Mouse (Mus musculus) adrenal gland, postnatal 10 days (tissue): Measurements from ENCODE around the gene Nr1i3. TPM values are rescaled to one million over a fixed set of nuclear protein-coding genes. Genes with fewer than 3 reads are reported as not detected.

ENCODE experiments used
- DNase-seq: peaks from one replicate; pipeline ENCODE4 v3.0.0; 2021; ENCODE audit warnings: mixed read lengths
- long read RNA-seq, 2 experiments: library from polyadenylated mRNA; stranded (forward); transcript quantifications; one replicate each; pipeline ENCODE4 v2.0.0; 2021
- total RNA-seq, 2 experiments: library from RNA; stranded (reverse); gene quantifications; 2 replicates each; pipeline ENCODE4 v1.2.3; 2021

Nr1i3 gene
- total RNA-seq, result 10 to 100 TPM; 13.4 to 29.4 TPM
- long read RNA-seq, experiment 1, transcript Nr1i3-201 (9 exons, 1,414 nt), result major isoform, 6 of 32 reads
- long read RNA-seq, experiment 1, partial matches to known transcripts, result 3 of 32 reads
- long read RNA-seq, experiment 1, other reads (novel, unspliced or antisense), result 18 of 32 reads
- long read RNA-seq, experiment 2, result 0 reads

DNA sequence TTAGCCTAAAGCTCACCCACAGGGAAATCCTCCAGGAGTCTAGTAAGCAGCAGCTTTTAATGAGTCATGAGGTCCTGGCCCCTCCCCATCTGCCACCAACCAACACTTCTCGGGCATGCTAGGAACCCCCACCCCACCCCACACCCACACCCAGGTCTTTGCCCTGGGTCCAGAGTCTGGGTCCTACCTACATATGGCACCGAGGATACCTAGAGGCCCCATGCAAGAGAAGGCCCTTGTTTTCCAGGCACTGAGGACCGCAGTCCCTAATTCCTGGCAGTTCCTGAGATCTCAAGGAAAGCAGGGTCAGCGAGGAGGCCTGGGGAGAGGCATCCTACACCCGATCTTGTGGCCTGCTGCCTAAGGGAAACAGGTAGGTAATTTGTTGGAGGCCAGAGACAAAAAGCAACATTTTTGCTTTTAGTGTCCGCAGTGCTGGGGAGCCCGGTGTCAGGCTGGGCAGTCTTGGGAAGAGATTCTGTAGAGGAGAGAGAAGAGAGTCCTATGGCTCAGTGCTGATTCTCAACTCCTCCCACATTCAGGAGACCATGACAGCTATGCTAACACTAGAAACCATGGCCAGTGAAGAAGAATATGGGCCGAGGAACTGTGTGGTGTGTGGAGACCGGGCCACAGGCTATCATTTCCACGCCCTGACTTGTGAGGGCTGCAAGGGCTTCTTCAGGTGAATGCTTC, at the start of gene Nr1i3:
Gene Nr1i3 (plus strand): TSS at position 170 of the 696 bp plus-strand sequence.
- no peak for DNase-seq

DNA sequence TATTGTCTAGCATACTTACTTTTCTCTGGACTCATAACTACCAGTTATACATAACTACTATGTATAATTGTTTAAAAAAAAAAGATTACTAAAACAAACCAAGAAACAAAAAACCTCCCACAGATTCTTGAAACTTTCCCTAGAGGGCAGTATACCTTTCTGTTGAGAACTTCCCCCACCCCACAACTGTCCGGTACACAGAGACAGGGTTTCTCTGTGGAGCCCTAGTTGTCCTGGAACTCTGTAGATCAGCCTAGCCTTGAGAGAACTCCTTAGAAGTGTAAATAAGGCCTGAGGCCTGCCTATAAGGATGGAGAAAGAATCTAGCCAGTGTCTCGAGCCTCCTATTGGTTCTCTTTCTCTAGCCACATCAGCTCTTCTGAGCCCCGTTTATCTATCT, 49.5 kb upstream of the Nr1i3 start:
- DNase-seq, result no peak

DNA sequence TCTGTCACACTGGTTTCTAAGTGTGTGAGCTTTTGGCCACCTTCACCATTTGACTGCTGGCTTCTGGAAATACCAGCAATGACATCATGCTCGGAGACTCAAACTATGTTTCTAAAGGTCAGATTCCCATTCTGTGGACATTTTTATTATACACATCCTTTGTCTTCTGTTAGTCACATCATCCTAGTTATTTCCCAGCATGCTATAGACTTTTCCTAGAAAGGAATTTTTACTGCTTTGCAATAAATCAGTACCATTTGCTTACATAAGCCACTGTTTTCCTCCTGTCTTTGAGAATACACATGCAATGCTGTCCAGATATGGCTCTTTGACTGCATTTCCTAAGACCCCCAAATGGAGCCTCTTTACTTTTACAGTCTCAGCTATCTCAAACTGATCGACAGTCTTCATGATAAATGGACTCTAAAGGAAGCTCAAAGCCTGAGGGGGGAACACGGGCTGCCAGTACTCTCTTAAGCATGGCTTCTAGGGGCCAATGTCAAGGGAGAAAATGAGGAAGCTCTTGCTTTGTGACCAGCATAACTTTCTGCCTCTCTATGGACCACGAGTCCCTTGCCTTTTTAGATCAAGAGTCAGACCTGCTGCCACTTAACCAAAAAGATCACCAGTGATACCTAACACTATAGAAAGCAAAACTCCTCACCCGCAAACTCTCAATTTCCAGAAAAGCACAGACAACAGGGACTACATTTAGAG, 48.0 kb upstream of the Nr1i3 start:
- no peak for DNase-seq

DNA sequence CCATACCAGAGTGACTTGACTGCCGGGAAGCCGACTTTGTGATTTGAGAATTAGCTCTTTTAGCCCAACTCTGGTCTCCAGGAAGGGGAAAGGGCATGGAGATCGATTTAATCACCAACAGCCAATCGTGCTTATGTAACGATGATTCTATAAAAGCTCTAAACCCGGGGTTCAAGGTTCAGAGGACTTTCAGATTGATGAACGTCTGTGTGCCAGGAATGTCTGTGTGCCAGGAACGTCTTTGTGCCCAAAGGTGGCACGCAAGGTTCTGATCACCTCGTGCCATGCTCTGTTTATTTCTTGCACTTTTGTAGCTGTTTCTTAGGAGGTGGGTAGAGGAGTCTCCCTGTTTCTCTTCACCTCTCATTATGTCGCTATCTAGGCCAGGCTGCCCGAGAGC, 44.9 kb upstream of the Nr1i3 start:
- DNase-seq, result no peak

DNA sequence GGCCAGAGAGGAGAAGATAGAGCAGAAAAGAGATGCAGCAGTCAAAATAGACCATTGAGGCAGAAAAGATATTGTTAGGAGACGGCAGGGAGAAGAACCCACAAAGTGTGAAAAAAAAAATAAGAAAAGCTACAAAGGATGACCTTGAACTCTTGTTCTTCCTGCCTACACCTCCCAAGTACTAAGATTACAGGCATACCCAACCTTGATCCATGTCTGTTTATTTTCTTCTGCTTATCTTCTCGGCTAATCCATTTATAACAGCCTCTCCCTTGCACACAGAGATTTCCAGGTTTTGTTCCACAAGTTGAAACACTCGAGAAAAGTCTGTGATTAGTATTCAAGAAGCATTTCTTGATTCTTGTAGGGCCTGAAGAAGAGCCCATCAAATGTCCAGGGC, 43.9 kb upstream of the Nr1i3 start:
- DNase-seq, result no peak

DNA sequence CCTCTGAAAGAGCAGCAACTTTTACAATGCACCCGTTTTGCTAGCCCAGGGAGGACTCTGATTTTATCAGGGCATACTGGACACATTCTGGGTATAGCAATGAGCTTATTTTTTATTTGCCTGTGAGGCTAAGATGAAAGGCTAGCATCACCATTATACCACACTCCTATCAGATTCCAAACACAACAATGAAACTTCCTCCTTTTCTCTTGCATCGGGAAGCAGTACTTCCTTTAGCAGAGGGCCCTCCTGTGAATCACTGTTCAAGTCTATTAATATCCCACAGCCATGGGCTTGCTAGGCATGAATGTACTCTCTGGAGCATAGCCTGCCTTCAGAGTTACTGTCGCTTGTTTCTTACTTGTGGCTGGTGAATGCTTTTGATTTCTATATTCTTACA, 42.6 kb upstream of the Nr1i3 start:
- DNase-seq, result no peak

DNA sequence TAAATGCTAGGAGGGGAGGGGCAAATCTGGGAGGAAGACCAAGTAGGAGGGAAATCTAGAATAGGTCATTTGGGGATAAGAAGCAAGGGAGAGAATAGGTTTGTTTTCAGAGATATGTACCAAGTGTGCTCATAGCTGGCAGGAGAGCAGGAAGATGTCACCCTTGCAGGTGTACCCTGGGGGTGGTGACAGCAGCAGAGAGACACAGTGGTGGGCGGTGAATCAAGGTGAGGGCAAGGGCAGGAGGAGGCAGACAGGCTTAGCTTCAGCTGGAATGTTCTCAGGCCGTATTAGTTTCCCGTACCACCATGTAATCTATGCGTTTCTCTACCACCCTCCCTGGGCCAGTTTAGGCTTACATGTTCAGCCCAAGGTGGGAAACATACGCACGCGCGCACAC, 41.0 kb upstream of the Nr1i3 start:
- no peak for DNase-seq

DNA sequence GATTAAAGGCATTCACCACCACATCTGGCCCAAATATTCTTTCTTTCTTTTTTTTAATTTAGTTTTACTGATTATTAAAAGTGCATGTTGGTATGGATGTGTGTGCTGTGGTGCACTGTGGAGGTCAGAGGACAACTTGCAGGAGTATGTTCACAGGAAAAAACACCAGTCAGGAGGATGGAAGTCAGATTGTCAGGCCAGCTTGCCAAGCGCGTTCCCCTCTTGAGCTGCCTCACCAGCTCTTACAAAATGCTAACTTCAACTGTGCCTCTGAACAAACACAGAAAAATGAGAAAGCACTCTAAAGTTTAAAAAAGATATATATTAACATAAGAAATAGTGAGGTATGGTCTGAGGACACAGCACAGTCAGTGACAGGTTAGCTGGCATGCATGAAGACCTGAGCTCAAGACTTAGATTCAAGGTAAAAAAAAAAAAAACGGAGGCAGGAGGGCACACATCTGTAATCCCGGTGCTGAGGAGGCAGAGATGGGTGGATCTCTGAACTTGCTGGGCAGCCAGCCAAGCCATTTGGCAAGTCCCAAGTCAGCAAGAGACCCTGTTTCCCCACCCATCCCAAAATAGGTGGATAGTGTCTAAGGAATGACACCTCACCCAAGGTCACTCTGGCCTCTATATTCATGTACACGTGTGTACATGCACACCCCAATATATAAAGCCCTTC, 34.1 kb upstream of the Nr1i3 start:
- no peak for DNase-seq

DNA sequence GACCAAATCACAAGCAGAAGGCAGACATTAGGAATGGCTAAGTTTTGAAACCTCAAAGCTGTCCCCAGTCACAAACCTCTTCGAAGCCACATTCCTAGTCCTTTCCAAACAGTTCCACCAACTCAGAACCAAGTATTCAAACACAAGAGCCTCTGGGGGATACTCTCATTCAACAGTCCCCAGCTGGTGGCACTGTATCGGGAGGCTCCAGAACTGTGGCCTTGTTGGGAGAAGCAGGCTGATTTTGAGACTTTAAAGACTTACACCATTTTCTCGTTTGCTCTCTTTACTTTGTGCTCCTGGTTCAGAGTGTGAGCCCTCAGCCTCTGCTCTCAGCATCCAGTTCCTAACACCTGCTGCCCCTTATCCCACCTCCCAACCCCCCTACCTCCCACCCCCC, 30.7 kb upstream of the Nr1i3 start:
- DNase-seq, result no peak

DNA sequence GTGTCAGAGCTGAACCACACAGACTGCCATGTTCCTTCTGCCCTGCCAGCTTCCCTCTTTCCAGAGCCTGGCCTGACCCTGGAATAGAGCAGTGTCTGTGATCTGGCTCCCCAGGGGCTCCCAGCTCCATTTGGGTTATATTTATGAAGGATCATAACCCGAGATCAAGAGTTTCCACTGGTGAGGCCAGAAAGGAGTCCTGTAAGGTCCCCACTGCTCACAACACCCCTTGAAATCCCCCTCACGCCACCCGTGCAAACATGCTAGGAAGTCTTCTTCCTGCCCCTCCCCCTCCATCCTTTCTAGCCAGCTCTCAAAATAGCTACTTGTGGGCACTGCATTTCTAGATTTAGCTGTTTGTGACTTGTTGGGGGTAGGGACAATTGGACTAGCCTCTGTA, 30.1 kb upstream of the Nr1i3 start:
- no peak for DNase-seq

DNA sequence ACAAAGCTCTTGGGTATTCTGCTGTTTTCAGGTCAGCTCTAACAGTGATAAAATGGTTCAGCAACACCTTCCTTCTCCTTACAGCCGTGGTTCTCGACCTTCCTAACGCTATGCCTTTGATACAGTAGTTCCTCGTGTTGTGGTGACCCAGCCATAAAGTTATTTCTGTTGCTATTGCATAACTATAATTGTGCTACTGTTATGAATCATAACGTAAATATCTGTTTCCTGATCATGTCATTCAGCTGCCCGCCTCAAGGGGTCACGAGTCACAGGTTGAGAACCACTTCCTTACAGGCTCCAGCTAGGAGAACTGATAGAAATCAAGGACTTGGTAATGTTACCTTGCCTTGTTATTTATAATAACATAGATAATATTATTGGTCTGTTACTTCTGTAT, 29.5 kb upstream of the Nr1i3 start:
- DNase-seq, result no peak

DNA sequence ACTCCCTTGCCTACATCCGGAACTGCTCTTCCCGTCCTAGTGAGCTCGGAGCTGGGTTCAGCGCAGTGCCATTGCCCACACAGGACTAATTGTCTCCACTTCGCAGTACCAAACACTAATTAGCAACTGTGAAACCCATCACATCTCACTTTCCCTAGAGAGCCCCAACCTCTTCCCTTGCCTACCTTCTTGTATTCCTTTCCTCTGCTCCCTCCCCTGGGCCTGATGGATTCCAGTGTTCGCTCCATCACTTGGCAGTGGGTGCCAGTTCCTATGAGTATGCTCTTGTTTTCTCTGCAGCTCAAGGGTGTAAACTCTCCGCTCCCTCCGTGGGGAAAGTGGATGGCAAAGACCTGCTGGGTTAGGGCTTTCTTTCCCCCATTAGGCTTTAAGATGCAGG, 28.1 kb upstream of the Nr1i3 start:
- DNase-seq, result no peak

DNA sequence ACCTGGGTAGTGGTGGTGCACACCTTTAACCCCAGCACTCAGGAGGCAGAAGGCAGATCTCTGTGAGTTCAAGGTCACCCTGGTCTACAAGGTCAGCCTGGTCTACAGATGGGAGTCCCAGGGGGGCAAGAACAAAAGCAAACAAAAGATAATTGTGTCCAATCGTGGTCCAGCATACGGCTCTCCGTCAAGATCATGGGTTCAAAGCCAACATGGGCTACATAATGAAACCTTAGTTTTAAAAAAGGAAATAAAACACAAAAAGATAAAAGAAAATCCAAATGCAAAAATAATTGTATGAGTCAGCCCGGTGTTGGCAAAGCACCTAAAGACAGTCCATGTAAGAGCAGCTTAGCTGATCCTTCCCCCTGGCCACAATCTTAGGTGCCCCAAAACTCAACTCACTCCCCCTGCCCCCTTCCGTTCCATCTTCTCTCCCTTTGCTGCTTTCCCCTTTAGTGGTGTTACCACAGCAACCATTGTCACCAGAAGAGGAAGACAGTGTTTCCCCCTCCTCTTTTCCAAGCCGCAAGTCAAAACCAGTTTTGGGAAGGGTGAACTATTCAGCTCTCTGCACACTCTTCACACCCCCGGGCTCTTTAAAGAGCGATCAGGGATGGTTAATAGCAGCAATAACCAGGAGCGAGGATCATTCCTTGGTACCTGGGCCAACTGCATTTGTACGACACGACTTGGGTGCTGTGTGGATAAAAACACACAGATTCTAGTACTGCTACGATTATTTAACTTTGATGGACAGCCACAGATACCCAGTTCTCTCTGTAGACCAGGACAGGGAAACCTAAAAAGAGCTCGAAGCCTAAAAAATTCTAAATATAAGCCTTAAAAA, 25.7 kb upstream of the Nr1i3 start:
- DNase-seq, result no peak

DNA sequence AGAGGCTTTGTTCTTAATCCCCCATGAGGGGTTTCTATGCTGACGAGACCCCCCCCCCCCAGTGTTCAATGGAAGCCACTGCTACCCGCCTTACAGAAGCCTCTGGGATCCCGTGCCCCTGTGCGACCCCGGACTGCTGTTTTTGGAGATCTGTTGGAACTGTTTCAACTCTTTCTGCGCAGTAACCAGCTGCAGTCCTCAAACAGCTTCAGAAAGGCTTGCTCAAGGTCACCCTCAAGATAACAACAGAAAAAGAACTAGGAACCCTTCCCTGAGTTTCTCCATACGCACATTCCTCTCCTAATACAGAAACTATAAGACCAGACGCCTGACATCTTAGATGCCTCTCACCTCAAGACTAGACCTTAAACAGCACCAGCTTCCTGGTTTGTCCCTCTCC, 24.7 kb upstream of the Nr1i3 start:
- DNase-seq, result no peak

DNA sequence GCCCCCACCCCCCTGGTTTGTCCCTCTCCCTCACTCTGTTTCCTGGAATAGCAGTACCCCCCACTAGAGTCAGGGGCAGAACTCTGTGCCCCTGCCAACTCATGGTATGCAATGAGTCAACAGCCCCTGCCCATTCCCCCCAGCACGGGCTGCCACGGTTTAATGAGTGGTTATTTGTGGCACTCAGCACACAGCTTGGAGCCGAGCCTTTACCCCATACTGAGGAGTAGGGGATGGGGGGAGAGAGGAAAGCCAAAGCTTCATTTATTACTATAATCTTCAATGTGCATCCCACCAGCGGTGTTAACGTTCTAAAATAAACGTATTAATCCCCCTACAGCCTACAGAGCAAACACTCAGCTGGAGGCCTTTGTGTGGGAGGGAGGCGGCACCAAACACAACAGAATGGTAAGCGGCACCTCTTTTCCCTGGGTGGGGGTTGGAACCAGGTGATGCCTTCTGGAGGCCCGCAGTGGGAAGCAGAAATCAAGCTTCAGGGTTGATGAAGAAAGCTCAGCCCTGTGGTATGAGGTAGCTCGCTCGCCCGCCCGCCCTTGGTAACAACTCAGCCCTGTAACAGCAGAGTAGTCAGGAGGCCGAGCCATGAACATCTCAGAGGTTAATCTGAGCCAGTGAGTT, 24.2 kb upstream of the Nr1i3 start:
- DNase-seq, result no peak

DNA sequence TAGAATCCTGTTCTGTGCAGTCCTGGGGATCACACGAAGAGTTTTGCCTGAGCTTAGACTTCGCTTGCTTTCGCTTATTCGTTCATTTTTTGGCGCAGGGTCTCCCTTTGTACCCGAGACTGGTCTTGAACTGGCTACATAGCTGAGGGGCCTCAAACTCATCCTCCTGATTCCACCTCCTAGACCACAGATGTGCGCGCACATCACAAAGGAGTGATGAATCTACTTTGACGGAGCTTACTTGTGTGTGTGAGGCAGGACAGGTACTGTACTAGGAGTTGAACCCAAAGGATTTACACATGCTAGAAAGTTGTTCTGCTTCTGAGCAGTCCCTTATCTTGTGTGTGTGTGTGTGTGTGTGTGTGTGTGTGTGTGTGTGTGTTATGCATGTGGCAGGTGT, 22.9 kb upstream of the Nr1i3 start:
- no peak for DNase-seq

DNA sequence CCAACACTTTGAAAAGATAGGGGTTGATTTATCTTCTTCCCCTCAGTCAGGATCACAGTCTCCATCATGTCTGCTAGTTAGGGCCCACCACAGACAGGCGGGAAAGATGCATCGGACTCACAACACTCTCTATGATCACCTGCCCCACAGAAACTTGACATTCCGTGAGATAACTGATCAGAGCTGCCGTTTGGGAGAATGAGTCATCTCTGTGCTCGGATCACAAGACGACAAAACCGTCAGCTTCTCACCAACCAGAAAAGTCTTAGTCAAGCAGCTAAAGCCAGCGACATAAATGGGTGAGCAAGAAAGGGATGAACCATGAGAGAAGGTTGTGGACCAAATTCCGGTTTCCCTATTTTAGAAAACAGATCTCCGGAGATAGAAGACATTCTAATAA, 21.5 kb upstream of the Nr1i3 start:
- no peak for DNase-seq

DNA sequence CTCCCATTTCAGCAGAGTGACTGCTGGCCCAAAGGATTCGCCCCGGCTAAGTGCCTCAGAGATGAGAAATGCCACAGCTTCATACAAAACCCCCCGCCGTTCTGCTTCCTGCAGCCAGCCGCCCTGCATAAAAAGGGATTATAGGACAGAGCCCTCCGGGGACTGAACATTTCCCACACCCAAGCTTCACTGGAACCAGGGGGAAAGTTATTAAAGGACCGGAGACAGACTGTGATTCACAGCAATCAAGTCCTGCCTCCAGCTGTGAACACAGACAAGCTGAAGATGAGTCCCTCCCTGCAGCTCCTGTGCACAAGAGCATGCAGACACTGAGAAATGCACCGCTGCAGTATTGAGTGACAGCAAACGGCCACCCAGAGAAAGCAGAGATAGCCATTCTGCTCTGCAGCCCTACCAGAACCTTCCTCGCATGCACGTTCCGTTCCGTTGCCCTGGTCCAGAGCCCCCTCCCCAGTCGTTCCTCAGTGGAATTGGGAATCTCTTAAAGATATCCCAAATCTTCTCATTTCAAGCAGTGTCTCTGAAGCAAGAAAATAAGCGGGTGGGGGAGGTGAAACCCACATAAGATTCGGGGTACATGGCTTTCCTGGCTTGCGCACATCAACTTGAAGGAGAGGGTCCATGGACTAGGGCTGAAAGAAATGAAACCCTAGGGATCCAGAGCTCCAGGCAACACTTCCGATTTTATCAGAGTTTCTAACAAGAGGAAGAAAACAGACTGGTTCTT, 20.5 kb upstream of the Nr1i3 start:
- DNase-seq, result no peak

DNA sequence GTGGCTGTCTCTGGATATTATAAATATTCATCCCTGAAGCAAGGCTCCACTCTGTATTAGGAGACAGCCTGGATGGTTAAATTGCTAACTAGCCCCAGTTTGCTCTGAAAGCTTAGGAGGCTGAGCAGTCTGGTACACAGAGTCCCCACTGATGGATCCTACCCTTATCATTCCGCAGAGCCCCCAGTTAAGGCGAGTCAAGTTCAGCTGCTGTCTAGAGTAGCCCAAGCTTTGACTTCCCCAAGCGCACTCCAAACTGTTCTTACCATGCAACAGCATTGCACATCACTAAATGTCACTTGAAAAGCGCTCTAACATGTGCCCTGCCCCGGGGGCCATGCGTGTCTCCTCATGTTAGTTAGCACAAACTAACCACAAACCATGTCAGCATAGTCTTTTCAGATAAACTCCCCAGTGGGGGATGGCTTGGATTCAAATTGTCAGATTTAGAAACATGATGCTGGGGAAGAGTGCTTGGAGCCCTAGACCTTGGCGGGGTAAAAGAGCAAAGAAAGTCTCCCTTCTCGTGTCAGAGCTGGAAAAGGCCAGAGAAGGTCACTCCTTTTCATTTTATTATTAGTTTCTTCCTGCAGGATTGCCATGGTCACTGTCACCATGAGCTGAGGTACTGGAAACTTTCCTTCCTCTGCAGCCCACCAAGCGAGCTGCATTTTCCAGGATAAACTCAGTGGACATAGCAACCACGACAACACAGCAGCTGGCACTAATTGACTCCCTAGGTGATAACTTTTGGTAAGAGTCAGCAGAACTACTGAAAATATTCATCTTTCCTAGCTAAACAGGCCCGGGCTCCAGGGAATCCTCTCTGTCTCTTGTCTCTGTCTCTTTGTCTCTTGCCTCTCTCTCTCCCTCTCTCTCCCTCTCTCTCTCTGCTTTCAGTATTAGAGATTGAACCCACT, 19.6 kb upstream of the Nr1i3 start:
- DNase-seq, result no peak
